Mouse (Mus musculus) forebrain, embryonic 12.5 days (tissue): Measurements from ENCODE around the gene Frmd8. TPM values are rescaled to one million over a fixed set of nuclear protein-coding genes. Genes with fewer than 3 reads are reported as not detected.

Experiments used
- ATAC-seq: fragments of 200-750 bp; cut with Nextera tagmentation; 2 replicates; pipeline ENCODE4 v1.8.0; 2017; ENCODE audit warnings: moderate TSS enrichment; ENCODE audit not compliant: low FRiP score
- H3K27ac ChIP-seq: fragments of 300-500 bp; sonication (generic); 2 replicates; pipeline ENCODE4 v1.5.1; 2016; ENCODE audit warnings: mild to moderate bottlenecking
- H3K27me3 ChIP-seq: fragments of 300-500 bp; sonication (generic); 2 replicates; pipeline ENCODE4 v1.6.1; 2016; ENCODE audit warnings: mild to moderate bottlenecking
- H3K36me3 ChIP-seq: fragments of 300-500 bp; sonication (generic); replicated peaks from 2 replicates; pipeline ENCODE4 v1.6.1; 2016; ENCODE audit warnings: mild to moderate bottlenecking
- H3K4me1 ChIP-seq: fragments of 300-500 bp; sonication (generic); 2 replicates; pipeline ENCODE4 v1.6.1; 2016
- H3K4me2 ChIP-seq: fragments of 300-500 bp; sonication (generic); 2 replicates; pipeline ENCODE4 v1.6.1; 2016; ENCODE audit warnings: mild to moderate bottlenecking, moderate library complexity
- H3K4me3 ChIP-seq: fragments of 300-500 bp; sonication (generic); replicated peaks from 2 replicates; pipeline ENCODE4 v1.5.1; 2016; ENCODE audit warnings: mild to moderate bottlenecking
- H3K9ac ChIP-seq: fragments of 300-500 bp; sonication (generic); 2 replicates; pipeline ENCODE4 v1.6.1; 2016; ENCODE audit warnings: mild to moderate bottlenecking
- H3K9me3 ChIP-seq: fragments of 300-500 bp; sonication (generic); 2 replicates; pipeline ENCODE4 v1.6.1; 2016
- WGBS: fragments of 180-500 bp; shearing (Covaris S2); methylation state at CpG from one replicate; pipeline ENCODE4 v1.1.7; 2016; 5-methylcytosine and 5-hydroxymethylcytosine counted together
- polyA plus RNA-seq: library from polyadenylated mRNA; unstranded; fragments of >200 nt; fragmentation: Nextera tagmentation; extraction: Ambion mirVana; gene quantifications from 2 replicates; pipeline ENCODE4 v1.2.1, GENCODE M21; 2016

The Frmd8 gene
- polyA plus RNA-seq, 1 experiment from 2014 or later, result 25.6 TPM

DNA sequence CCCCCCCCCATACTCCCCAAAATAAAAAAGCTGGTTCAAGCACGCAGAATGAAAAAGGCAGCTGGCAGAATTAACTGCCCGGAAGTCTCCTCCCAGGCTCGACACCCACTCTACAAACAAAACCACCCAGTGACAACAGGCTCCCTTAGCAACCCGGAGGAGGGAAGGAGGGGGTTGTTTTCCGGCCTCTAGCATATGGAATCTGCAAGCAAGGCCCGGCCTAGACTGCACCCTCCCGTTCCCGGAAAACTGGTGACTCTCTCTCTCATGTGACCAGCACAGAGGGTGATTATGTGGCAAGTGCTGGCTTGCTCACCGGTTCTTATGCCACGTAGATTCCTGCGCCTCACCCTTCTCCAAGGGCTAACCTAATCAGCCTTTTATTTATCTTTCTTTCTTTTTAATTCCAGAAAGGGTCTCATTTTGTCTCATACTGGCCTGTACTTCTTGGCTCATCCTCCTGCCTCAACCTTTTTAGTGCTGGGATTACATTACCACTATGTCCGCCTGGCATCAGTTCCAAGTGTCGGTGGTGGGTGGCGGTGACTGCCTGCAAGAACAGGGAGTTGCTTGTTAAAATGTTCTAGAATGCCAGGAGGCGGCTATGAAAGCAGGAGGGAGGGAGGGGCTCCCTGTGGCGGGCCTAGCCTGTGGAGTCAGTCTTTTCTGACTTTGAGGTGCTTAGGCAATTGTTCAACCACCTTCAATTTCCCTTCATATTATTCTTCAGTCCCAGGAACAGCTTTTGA, 28.3 kb downstream of the Frmd8 start:
- Histone ChIP-seq H3K27ac (peak overlapping the region; percentile 99), H3K36me3 (peaks cover 5% of the 10 kb centered on the region; the same call in 1 of the 2 replicates), H3K9me3 (no peaks in the 10 kb centered on the region), H3K4me3 (peak overlapping the region; percentile 33), H3K4me1 (peaks cover 87% of the 10 kb centered on the region), H3K27me3 (no peaks in the 10 kb centered on the region), H3K9ac (peak overlapping the region; percentile 52), H3K4me2 (peak overlapping the region; percentile 63)
- 2% methylated on average over 16 of the region's 16 CpGs for WGBS
- peak; percentile 85 for ATAC-seq

DNA sequence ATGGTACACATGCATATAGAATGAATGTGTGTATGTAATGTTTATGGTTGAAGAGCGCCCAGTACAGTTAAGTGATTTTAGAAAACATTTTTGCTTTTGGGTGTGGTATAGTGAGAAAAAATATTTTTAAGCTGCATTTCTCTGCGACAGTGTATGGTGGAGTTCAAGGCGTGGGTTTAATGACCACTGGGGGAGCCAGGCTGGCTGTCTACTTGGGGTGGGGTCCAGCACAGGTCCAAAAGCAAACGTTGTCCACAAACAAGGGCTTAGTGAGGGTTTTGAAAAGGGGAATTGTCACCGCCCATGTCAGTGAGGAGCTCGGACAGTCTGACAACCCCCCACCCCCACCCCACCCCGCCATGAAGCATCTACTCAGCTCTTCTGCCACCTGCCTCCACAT, 28.9 kb downstream of the Frmd8 start:
- H3K4me2 ChIP-seq, result peak overlapping the region; percentile 63
- no peak; the same call in 1 of the 2 replicates for ATAC-seq
- peak overlapping the region; percentile 33 for H3K4me3 ChIP-seq
- peak overlapping the region; percentile 99 for H3K27ac ChIP-seq
- WGBS, result under 1% methylated on average over 7 of the region's 7 CpGs
- no peaks in the 10 kb centered on the region for H3K36me3 ChIP-seq
- peaks cover 88% of the 10 kb centered on the region for H3K4me1 ChIP-seq
- H3K9ac ChIP-seq, result peak overlapping the region; percentile 52
- no peaks in the 10 kb centered on the region for H3K9me3 ChIP-seq
- H3K27me3 ChIP-seq, result no peaks in the 10 kb centered on the region

DNA sequence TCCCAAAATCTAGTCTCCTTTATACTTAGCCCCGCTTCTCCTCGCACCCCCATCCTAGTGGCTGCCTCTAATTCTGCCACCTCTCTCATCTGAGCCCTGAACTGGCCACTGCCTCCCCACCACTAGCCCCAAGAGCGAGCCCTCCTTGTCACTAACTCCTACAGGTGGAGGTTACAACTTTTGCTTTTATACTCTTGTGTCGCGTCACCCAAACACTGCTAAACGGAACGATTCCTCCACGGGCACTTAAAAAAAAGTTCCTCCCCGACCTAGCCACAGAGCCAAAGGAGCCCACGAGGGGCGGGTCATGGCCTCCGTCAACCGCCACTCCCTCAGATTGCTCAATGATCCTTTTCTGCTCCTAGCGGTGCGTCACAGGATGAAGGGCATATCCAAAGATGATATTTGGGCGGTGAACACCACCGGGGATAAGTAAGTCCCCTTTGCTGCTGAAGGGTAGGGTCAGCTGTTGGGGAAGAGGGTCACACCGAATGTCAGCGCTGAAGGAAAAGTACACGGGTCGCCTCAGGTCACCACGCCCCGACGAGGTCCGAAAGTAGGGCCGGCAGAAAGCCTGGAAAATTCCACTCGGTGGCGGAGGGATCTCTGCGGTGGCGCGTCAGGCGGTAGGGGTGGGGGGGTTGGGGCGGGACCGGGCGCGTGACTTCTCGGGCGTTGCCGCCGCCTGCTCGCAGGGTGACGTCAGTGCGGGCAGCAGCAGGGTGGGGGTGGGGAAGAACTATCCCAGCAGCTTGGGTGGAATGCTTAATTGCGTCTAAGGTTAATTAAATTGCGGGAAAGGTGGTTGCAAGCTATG, 29.5 kb downstream of the Frmd8 start:
- 6% methylated on average over 45 of the region's 45 CpGs for WGBS
- Histone ChIP-seq H3K4me1 (peaks cover 90% of the 10 kb centered on the region), H3K4me2 (peak overlapping the region; percentile 63), H3K27ac (peak overlapping the region; percentile 99), H3K4me3 (peak overlapping the region; percentile 33), H3K36me3 (no peaks in the 10 kb centered on the region), H3K9me3 (no peaks in the 10 kb centered on the region), H3K9ac (peak overlapping the region; percentile 52), H3K27me3 (no peaks in the 10 kb centered on the region)
- ATAC-seq, result peak; percentile 59

DNA sequence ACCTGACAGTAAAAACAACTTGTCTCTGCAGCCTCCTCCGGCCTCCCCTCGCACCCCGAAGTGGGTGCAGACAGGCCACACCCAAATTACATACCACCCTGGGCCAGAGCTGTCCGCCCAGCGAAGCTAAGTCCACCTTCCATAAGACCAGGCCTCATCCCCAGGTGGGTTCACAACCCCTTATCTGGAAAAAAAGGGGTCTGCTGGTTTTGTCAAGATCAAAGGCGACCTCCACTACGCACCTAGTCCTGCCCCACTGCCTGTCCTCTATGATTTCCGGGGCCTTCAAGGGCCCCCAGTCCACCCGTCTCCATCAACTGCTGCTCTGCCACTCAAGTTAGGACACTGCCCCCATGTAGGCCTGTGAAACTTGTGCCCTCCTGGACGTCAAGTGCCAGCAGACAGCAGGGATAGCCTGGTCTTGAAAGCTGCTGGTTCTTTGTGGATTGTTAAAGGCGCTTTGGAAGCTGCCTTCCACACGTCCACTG, 30.2 kb downstream of the Frmd8 start:
- whole genome bisulfite sequencing, result 86% methylated on average over 12 of the region's 12 CpGs
- H3K27ac ChIP-seq, result peak overlapping the region; percentile 99
- peaks cover 90% of the 10 kb centered on the region for H3K4me1 ChIP-seq
- no peaks in the 10 kb centered on the region for H3K36me3 ChIP-seq
- peak overlapping the region; percentile 63 for H3K4me2 ChIP-seq
- no peaks in the 10 kb centered on the region for H3K27me3 ChIP-seq
- no peaks in the 10 kb centered on the region for H3K9me3 ChIP-seq
- no peak overlapping the region for H3K4me3 ChIP-seq
- peak overlapping the region; percentile 51 for H3K9ac ChIP-seq
- ATAC-seq, result no peak

DNA sequence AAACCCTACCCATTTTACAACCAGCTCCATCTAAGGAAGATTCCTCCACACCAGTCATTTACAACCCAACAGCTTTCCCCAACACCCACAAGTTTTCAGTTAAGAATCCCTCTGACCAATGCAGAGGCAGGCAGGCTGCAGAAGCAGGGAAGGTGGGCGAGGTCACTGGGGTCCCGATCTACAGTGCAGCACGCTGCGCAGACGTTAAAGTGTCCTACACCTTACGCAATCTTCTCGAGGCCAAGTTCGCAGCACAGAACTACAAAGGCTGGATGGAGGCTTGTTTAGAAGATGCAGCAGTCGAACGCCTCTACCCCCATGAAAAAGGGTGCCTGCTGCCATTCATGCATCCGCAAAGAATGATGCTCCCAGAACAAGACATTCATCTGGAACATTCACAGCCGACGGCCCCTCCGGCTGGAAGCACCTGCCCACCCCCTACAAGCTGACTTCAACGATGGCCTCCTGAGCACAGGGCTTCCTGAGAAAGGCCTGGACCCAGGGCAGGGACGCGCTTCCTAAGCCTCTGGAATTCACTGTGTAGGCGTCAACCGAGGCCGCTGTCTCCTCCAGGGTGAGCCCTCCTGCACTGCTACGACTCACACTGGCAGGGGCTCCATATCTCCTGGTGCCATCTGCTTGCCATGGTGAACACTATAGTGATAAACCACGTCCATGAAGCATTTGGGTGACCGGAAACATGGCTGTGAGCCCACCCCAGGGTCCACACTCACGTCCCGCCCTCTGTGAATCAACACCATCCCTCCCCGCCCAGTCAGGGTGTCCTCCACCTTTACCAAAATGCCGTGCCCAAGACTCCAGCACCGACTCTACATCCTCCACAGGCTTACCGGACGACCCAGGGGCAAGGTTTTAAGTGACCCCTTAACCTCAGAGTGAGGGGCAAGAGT, 31.0 kb downstream of the Frmd8 start:
- 86% methylated on average over 30 of the region's 30 CpGs for WGBS
- no peaks in the 10 kb centered on the region for H3K27me3 ChIP-seq
- H3K9me3 ChIP-seq, result no peaks in the 10 kb centered on the region
- H3K36me3 ChIP-seq, result no peaks in the 10 kb centered on the region
- H3K27ac ChIP-seq, result peak overlapping the region; percentile 59
- no peak overlapping the region for H3K9ac ChIP-seq
- peak overlapping the region; percentile 63; the same call in 1 of the 2 replicates for H3K4me2 ChIP-seq
- peaks cover 86% of the 10 kb centered on the region for H3K4me1 ChIP-seq
- ATAC-seq, result no peak
- no peak overlapping the region for H3K4me3 ChIP-seq

DNA sequence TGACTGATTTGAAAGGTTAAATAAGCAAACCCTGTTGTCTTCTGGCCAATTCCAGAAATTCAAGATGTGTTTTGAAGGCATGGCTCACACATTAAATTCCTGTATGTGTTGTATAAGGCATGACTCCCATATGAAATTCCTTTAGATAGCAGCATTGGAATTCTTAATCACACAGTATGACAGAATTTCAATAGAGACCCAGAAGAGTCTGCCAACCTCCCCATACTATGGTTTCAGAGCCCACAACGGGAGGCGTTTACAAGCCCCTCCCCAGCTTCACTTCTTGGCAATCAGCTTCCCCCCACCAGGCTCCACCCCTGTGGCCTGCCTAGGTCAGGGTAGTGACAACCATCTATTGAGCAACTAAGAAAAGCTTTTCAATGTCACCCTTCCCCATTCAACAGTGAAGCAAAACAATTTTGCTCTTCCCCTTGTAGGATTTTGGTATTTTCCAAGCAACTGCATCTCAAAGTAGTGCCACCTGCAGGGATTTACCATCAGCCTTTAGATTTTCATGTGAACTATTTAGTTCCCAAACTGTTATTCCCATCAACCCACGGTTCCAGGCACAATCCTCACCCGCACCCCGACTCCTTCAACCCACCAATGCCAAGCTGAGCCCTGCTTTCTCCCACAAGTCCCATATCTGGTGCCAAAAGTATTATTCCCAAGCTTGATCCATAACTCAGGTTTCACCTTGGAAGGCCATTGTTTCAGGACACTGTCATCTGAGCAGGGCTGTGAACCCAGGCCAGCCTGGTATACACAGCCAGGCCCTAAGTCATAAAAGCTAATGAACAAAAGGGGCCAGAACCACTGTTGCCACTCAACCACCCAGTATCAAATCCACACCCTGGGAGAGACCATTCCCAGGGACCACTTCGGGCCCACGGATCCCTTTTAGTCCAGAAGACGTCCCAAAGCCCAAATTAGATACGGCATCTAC, 32.0 kb downstream of the Frmd8 start:
- H3K36me3 ChIP-seq, result no peaks in the 10 kb centered on the region
- no peak for ATAC-seq
- WGBS, result 59% methylated on average over 9 of the region's 9 CpGs
- H3K27ac ChIP-seq, result peak overlapping the region; percentile 59
- H3K4me1 ChIP-seq, result peaks cover 76% of the 10 kb centered on the region
- H3K9me3 ChIP-seq, result no peaks in the 10 kb centered on the region
- no peak overlapping the region for H3K4me3 ChIP-seq
- H3K4me2 ChIP-seq, result peak overlapping the region; percentile 17
- no peak overlapping the region for H3K9ac ChIP-seq
- H3K27me3 ChIP-seq, result no peaks in the 10 kb centered on the region

DNA sequence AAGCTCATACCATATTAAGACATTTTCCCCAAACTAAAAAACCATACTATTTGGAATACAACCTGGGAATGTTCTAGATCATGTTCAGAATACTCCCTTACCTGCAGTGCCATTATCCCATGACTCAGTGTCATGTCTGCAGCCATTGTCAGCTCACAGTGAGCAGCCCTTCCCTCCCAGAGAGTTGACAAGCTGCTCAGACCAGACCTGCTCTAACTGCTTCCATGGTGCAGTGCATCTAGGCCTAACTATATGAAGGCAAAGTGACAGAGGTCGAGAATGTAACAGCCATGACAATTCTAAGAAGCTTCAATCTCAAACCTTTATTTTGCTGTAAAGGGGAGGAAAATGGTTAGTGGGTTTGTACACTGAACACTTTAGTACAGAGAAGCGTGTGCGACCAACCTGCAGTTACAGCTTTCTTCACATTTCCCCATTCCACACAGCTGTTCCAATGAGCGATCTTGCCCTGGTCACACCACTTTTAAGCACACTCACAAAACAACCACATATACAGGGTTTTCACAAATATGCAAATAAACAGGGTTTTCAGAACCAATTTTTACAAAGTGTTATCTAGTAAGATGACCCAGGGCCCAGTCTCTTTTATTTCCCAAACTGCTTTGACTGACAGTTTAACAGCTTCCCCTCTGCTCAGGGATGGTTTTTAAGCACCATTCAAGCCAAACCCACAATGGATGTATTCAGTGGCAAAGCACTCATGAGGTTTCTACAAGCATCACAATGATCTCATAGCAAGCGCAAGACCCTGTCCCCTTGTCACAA, 32.9 kb downstream of the Frmd8 start:
- 43% methylated on average over 5 of the region's 5 CpGs for WGBS
- Histone ChIP-seq H3K36me3 (no peaks in the 10 kb centered on the region), H3K9me3 (no peaks in the 10 kb centered on the region), H3K27me3 (no peaks in the 10 kb centered on the region), H3K27ac (peak overlapping the region; percentile 59), H3K4me3 (no peak overlapping the region), H3K4me1 (peaks cover 68% of the 10 kb centered on the region), H3K9ac (no peak overlapping the region), H3K4me2 (0 out of 2 replicates have a peak overlapping the region, but pooled peaks have one; percentile 2)
- ATAC-seq, result no peak

DNA sequence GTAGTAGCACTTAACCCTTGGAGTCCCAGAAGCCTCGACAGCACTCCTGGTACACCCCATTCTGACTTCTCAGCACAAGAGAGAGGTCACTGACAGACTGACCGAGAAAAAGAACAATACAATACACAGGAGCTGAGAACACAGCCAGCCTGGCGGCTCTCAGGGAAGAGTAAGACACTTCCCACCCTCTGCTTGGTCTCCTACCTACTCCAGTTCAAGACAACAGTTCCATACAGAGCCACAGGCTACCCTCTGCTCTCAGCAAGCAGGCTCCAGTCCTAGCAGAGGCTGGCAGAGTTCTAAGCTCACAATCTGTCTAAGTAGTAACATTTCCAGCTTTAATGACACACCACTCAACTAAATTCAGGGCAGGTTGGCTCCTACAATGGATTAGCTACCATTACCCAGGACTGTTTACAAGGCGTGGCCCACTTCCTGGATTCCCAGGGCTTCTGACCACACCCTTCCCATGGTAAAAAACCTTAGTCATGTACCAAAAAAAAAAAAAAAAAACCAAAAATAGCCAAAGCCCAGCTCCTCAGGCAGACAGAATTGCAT, 33.6 kb downstream of the Frmd8 start:
- Histone ChIP-seq H3K4me2 (no peak overlapping the region), H3K27ac (no peak overlapping the region), H3K36me3 (no peaks in the 10 kb centered on the region), H3K9me3 (no peaks in the 10 kb centered on the region), H3K4me3 (no peak overlapping the region), H3K4me1 (peaks cover 60% of the 10 kb centered on the region), H3K9ac (no peak overlapping the region), H3K27me3 (no peaks in the 10 kb centered on the region)
- 60% methylated on average over 4 of the region's 4 CpGs for WGBS
- no peak for ATAC-seq

DNA sequence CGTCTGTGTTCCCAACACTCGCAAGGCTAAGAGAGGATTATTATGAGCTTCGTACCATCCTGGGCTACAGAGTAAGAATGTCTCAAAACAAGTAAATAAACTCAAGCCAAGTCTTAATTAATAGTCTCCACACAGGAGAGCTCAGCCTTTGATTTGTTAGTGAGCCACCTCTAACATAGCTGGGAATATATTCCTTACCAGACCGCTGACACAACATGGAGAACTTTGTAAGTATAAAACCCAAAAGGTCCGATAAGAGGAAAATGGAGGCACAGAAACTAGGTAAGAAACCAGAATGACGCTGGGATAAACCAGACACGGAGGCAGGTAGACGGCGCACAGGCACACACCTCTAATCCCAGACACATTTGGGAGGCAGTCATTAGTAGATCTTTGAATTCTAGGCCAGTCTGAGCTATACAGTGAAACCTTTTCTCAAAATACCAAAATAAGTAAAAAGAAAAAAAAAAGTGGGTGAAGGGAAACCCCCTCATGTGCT, 34.1 kb downstream of the Frmd8 start:
- no peaks in the 10 kb centered on the region for H3K36me3 ChIP-seq
- H3K27ac ChIP-seq, result no peak overlapping the region
- H3K4me3 ChIP-seq, result no peak overlapping the region
- H3K4me1 ChIP-seq, result peaks cover 55% of the 10 kb centered on the region
- ATAC-seq, result no peak
- H3K9me3 ChIP-seq, result no peaks in the 10 kb centered on the region
- WGBS, result 88% methylated on average over 9 of the region's 9 CpGs
- no peaks in the 10 kb centered on the region for H3K27me3 ChIP-seq
- no peak overlapping the region for H3K9ac ChIP-seq
- H3K4me2 ChIP-seq, result no peak overlapping the region
